Mouse (Mus musculus) kidney, postnatal 0 days (tissue): Measurements from ENCODE around the gene Clpsl2. TPM values are rescaled to one million over a fixed set of nuclear protein-coding genes. Genes with fewer than 3 reads are reported as not detected.

Experiments used
- ATAC-seq: fragments of 200-750 bp; cut with Nextera tagmentation; replicated peaks from 2 replicates; pipeline ENCODE4 v1.8.0; 2017; ENCODE audit warnings: low read depth, moderate number of reproducible peaks, moderate TSS enrichment, moderate library complexity; ENCODE audit not compliant: low FRiP score
- DNase-seq: peaks from one replicate; pipeline ENCODE4 v3.0.0-alpha.2; 2016; ENCODE audit warnings: low spot score
- H3K27ac ChIP-seq: fragments of 300-500 bp; sonication (generic); 2 replicates; pipeline ENCODE4 v1.5.1; 2014; ENCODE audit warnings: mild to moderate bottlenecking
- H3K27me3 ChIP-seq: fragments of 300-500 bp; sonication (generic); 2 replicates; pipeline ENCODE4 v1.6.1; 2014; ENCODE audit warnings: low read length, mixed read lengths; ENCODE audit not compliant: insufficient read depth
- H3K36me3 ChIP-seq: fragments of 300-500 bp; sonication (generic); 2 replicates; pipeline ENCODE4 v1.6.1; 2014; ENCODE audit warnings: low read length, mixed read lengths; ENCODE audit not compliant: insufficient read depth
- H3K4me1 ChIP-seq: fragments of 300-500 bp; sonication (generic); replicated peaks from 2 replicates; pipeline ENCODE4 v1.6.1; 2014; ENCODE audit warnings: antibody characterized with exemption, low read length, mixed read lengths; ENCODE audit not compliant: insufficient read depth
- H3K4me2 ChIP-seq: fragments of 300-500 bp; sonication (generic); 2 replicates; pipeline ENCODE4 v1.6.1; 2014; ENCODE audit warnings: mild to moderate bottlenecking, low read length, moderate library complexity, mixed read lengths
- H3K4me3 ChIP-seq: fragments of 300-500 bp; sonication (generic); replicated peaks from 2 replicates; pipeline ENCODE4 v1.5.1; 2014; ENCODE audit warnings: low read depth, low read length
- H3K9ac ChIP-seq: fragments of 300-500 bp; sonication (generic); 2 replicates; pipeline ENCODE4 v1.6.1; 2014; ENCODE audit warnings: low read depth, low read length
- H3K9me3 ChIP-seq: fragments of 300-500 bp; sonication (generic); replicated peaks from 2 replicates; pipeline ENCODE4 v1.6.1; 2016; ENCODE audit warnings: low read length, inconsistent platforms, mixed read lengths
- CTCF ChIP-seq: IDR thresholded peaks from 2 replicates; pipeline ENCODE4 v1.5.1; 2016; ENCODE audit warnings: antibody characterized with exemption, low read depth, mild to moderate bottlenecking, moderate library complexity
- WGBS: fragments of 180-500 bp; shearing (Covaris S2); extraction: QIAGEN DNeasy Blood & Tissue Kit; methylation state at CpG from one replicate; pipeline ENCODE4 v1.1.7; 2014; 5-methylcytosine and 5-hydroxymethylcytosine counted together
- polyA plus RNA-seq: library from polyadenylated mRNA; unstranded; fragments of >200 nt; fragmentation: Nextera tagmentation; extraction: Ambion mirVana; gene quantifications from 2 replicates; pipeline ENCODE4 v1.2.1, GENCODE M21; 2015

Clpsl2 gene
- polyA plus RNA-seq, 1 experiment from 2014 or later = not detected

DNA sequence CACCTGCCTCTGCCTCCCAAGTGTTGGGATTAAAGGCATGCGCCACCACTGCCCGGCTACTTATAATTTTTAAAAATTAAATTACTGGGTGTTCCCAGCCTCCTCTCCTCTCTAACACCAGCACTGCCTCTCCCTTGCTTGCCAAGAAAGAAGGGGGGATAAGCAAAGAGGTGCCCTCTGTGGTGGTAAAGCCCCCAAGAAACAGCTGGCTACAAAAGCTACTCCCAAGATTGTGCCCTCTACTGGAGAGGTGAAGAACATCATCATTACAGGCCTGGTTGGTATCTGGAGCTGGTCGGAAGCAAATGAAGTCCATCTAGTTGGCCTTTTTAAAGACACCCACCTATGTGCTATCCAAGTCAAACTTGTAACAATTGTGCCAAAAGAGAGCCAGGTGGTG, 29.4 kb upstream of the Clpsl2 start:
- peak; percentile 58 for TF ChIP-seq CTCF
- WGBS = 92% methylated on average over 3 of the region's 3 CpGs
- no peak for DNase-seq

DNA sequence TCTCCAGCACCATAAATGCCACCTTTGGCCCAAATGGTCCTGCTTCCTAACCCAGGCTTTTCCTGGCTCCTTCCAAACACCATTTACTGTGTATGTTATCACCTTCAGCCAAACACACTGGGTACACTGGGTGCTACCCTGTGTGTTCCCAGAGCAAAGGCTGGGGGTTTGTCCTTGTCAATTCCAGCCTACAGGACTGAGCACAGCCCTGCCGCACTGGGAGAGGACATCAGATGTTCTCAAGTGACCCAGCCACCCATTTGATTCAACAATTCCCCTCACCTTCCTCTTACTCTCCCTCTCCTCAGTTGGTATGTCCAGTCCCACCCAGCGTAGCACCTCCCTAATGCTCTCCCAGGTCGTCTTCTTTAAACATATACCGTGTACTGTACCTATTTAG, 28.6 kb upstream of the Clpsl2 start:
- no peak overlapping the region for H3K4me2 ChIP-seq
- no peak for ATAC-seq
- no peak for DNase-seq
- H3K27ac ChIP-seq = no peak overlapping the region
- WGBS = 88% methylated on average over 4 of the region's 4 CpGs
- H3K27me3 ChIP-seq = no peaks in the 10 kb centered on the region
- no peak overlapping the region for H3K9ac ChIP-seq
- H3K4me3 ChIP-seq = no peak overlapping the region
- H3K36me3 ChIP-seq = no peaks in the 10 kb centered on the region
- no peaks in the 10 kb centered on the region for H3K9me3 ChIP-seq
- TF ChIP-seq CTCF = no peak
- peaks cover 26% of the 10 kb centered on the region for H3K4me1 ChIP-seq

More for the DNA sequence above, 29.4 kb upstream of the Clpsl2 start:
- Histone ChIP-seq H3K27ac (no peak overlapping the region), H3K4me2 (no peak overlapping the region), H3K9me3 (no peaks in the 10 kb centered on the region), H3K9ac (no peak overlapping the region), H3K36me3 (no peaks in the 10 kb centered on the region), H3K27me3 (no peaks in the 10 kb centered on the region), H3K4me1 (peaks cover 27% of the 10 kb centered on the region), H3K4me3 (no peak overlapping the region)
- ATAC-seq = no peak

DNA sequence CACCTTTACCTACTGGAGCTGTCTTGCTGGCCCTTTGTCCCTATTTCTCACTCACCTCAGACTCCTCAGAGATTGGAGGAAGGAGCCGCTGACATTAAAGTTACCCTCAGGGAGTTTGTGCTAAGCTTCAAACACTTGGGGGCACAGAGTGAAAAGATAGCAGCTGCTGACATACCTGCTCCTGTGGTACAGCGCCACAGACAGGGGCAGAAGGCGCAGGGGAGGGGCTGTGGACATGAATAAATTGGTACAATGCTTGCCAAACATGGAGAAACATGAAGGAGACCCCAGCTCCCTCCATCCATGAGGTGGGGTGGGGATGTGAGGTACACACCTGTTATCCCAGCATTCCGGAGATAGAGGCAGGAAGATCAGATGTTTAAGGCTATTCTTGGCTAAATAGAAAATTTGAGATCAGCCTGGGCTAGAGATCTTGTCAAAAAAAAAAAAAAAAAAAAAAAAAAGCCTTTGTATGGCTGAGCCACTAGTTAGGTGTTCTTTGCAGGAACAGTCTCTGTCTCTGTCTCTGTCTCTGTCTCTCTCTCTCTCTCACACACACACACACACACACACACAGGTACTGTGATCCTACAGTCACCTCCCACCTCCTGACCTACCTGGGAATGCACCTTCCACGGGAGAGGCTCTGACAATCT, 28.0 kb upstream of the Clpsl2 start:
- ATAC-seq = no peak
- no peak overlapping the region for H3K27ac ChIP-seq
- no peak for TF ChIP-seq CTCF
- H3K9ac ChIP-seq = no peak overlapping the region
- no peaks in the 10 kb centered on the region for H3K36me3 ChIP-seq
- H3K27me3 ChIP-seq = no peaks in the 10 kb centered on the region
- H3K4me2 ChIP-seq = no peak overlapping the region
- no peak for DNase-seq
- WGBS = 62% methylated on average over 5 of the region's 5 CpGs
- no peaks in the 10 kb centered on the region for H3K9me3 ChIP-seq
- H3K4me1 ChIP-seq = peaks cover 20% of the 10 kb centered on the region
- H3K4me3 ChIP-seq = no peak overlapping the region

DNA sequence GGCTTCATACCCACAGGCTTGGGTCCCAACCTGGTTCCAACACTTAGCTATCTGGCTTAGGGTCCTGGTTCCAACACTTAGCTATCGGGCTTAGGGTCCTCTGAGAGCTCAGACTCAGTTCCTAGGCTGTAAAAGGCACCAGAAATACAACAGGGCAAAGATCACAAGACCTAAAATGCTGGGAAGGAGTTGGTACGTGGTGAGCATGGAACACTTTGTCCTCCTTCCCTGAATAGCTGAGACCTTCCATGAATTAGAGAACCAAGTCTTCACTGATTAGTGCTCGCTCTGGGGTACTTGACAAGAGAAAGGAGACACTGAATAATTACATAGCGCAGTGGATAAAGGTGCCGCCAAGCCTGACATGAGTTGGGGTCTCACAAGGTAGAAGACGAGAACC, 27.3 kb upstream of the Clpsl2 start:
- no peaks in the 10 kb centered on the region for H3K27me3 ChIP-seq
- 31% methylated on average over 6 of the region's 6 CpGs for WGBS
- H3K9me3 ChIP-seq = no peaks in the 10 kb centered on the region
- no peaks in the 10 kb centered on the region for H3K36me3 ChIP-seq
- ATAC-seq = no peak
- peak overlapping the region; percentile 96 for H3K4me2 ChIP-seq
- peak overlapping the region; percentile 64; the same call in 1 of the 2 replicates for H3K4me3 ChIP-seq
- no peak for DNase-seq
- 0 out of 2 replicates have a peak overlapping the region, but pooled peaks have one; percentile 2 for H3K9ac ChIP-seq
- peak overlapping the region; percentile 93 for H3K27ac ChIP-seq
- peaks cover 20% of the 10 kb centered on the region for H3K4me1 ChIP-seq
- TF ChIP-seq CTCF = no peak

DNA sequence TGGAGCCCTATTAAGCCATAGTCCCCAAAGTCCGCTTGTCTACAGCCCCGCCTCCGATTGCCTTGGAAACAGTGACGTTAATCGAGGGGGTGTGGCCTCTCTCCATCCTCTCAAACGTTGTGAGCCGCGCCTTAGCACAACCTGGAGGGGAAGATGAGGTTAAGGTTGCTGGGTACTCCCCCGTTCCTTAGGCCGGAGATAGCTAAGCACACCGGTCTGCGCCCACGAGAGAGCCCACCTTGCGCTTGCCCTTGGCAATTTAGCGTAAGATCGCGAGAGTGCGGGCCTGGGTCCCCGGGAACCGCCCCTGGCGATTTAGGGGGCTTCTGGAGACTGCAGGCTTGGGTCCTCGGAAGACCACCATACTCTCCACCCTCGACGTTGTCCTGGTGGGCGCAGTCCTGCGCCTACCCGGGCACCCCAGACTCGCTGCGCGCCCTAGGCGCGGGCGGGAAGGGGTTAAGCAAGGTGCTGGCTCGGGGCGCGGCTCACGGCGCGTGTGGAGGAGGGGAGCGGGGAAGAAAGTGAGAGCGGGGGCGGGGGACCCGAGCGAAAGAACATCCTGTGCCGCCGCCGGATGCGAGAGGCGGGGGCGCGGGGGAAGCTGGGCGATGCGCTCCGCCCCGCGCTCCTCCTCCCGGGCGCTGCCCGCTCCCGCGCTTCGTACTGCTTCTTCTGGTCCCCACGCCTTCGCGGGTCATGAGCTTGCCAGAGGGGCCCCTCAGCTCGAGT, 26.4 kb upstream of the Clpsl2 start:
- Histone ChIP-seq H3K4me1 (peaks cover 25% of the 10 kb centered on the region), H3K27ac (peak overlapping the region; percentile 93), H3K9ac (peak overlapping the region; percentile 74), H3K4me2 (peak overlapping the region; percentile 96), H3K9me3 (no peaks in the 10 kb centered on the region), H3K4me3 (peak overlapping the region; percentile 64), H3K36me3 (no peaks in the 10 kb centered on the region), H3K27me3 (no peaks in the 10 kb centered on the region)
- peak; percentile 65 for ATAC-seq
- no peak for TF ChIP-seq CTCF
- peak; percentile 96 for DNase-seq
- WGBS = under 1% methylated on average over 60 of the region's 66 CpGs

DNA sequence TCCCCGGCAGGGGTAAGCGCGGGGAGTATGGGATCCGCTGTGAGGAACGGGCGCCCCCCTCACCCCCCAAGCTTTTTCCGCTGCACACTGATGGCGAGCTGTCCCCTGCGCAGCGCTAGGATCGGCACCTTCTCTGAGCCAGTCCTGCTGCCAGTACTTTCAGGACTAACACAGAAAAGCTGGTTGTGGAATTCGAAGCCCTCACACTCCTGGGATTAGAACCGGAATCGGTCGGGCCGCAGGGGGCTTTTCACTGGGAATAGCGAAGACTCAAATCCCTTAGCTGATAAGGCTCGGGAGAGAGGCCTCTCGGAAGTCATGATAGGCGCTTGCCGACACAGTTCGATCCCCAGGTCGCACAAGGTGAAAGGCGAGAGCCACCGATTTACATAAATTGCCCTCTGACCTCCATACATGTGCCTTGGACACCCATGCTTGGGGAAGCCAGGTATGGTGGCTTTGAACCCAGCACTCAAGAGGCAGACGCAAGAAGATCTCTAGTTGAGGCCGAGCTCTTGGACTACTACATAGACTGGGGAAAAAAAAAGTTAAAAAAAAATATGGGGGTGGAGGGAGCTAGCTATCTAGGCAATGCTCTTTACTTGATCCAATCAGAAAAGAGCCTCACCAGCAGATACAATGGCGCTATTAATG, 25.7 kb upstream of the Clpsl2 start:
- ATAC-seq (peak; percentile 17), DNase-seq (no peak)
- no peak for TF ChIP-seq CTCF
- no peaks in the 10 kb centered on the region for H3K36me3 ChIP-seq
- H3K27ac ChIP-seq = peak overlapping the region; percentile 93
- peak overlapping the region; percentile 64 for H3K4me3 ChIP-seq
- H3K27me3 ChIP-seq = no peaks in the 10 kb centered on the region
- 10% methylated on average over 28 of the region's 28 CpGs for WGBS
- H3K4me1 ChIP-seq = peaks cover 21% of the 10 kb centered on the region
- peak overlapping the region; percentile 74 for H3K9ac ChIP-seq
- peak overlapping the region; percentile 96 for H3K4me2 ChIP-seq
- H3K9me3 ChIP-seq = no peaks in the 10 kb centered on the region
